Mouse (Mus musculus): Measurements from ENCODE around the gene Setx.

Gene Setx

DNA sequence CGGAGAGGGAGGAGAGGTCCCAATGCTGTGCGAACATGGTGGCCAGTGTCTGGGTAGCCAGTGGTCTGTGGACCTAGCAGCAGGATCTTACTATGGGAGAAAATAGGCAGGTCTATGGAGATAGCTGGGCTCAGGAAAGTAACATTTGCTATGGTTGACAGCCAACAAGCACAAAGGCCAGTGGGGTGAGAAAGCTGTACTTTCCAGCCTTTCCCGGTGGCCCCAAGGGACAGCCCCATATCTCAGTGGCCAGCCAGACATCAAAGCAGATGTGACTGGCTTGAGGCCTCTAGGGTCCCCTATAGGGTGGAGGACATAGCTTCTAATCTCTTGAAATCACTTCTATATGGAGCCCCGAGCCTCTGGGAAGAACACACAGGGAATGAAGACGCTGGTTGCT, 93.1 kb downstream of the Setx start:
- no peak for DNase-seq (ENCODE audit: inconsistent ontology term)

GRCm38 (mm10) chr2:29217897-29218296, 93.9 kb downstream of the Setx start:
- DNase-seq (ENCODE audit: inconsistent ontology term) = peak; percentile 90

DNA sequence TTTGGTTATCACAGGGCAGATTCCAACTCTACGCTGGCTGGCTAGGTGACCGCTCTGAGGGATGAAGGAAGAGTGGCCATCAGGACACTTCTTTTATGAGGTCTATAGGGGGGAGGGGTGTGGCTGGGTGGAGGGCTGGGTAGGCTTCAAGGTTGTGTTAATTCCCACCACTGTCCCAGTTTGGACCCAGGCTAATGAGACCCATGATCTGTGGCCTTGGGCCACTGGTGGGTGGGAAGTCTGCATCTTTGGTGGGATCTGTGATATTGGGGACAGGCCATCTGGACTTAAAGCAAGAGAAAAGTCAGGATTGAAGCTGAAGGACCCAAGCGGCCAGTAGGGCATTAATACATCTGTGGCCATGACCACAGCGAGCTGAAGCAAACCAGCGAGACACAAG, 94.8 kb downstream of the Setx start:
- no peak for DNase-seq (ENCODE audit: inconsistent ontology term)

GRCm38 (mm10) chr2:29222302-29222701, 98.3 kb downstream of the Setx start:
- DNase-seq (ENCODE audit: inconsistent ontology term) = peak; percentile 41

GRCm38 (mm10) chr2:29223591-29224262, 99.7 kb downstream of the Setx start:
- no peak for DNase-seq (ENCODE audit: inconsistent ontology term)

GRCm38 (mm10) chr2:29226671-29227070, 102.7 kb downstream of the Setx start:
- DNase-seq (ENCODE audit: inconsistent ontology term) = no peak

DNA sequence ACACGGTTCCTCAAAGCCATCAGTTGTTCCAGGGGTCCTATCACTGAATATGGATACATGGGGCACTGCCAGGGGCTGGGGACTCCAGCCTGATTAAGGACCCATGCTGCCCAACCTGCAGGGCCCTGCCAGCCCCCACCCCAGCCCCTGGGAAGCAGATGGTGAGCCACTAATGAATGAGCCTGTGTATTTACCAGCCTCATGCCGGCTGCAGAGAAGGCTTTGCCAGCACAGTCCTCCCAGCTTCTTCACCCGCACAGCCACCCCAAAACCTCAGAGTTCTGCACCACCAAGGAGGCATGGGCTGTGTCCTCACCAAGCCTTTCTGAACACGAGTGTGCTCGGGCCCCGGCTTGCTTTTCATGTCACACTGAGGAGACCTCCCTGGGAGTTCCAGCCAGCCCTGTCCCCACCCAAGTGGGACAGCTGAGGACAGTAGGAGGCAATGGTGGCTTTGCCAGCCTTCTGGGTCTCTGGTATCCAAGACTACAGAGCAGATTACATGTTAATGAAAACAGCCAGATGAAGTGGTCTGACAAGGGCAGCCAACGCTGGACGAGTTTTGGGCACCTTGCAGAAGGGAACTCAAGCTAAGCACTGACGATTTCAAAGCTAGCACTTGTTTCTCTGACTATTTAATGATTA, 106.3 kb downstream of the Setx start:
- DNase-seq (ENCODE audit: inconsistent ontology term) = no peak

Data from Muller cell, postnatal 12 days (primary cell).